Mouse (Mus musculus): ENCODE data around the gene Arl1. TPM values are rescaled to one million over a fixed set of nuclear protein-coding genes. Genes with fewer than 3 reads are reported as not detected.
A peak's percentile ranks its signal among the peaks of the same experiment; 100 is the strongest.
"Not testable (repeated sequence)": the region's sequence is repeated elsewhere in the genome, so short reads cannot be mapped to it uniquely, and the experiment has no call there.

The Arl1 gene
- polyA plus RNA-seq, 1 experiment, result 69.5 TPM

- peak overlapping the region; percentile 89 for H3K4me2 ChIP-seq (ENCODE audit: low read depth)
- peaks cover 46% of the 10 kb centered on the region for H3K79me2 ChIP-seq (ENCODE audit: control insufficient read depth, insufficient read depth)
- peaks cover 8% of the 10 kb centered on the region for H3K36me3 ChIP-seq (ENCODE audit: control insufficient read depth, insufficient read depth)
- peak overlapping the region; percentile 37 for H3ac ChIP-seq (ENCODE audit: control insufficient read depth, insufficient read length)
- H3K4me3 ChIP-seq, result peak overlapping the region; percentile 88
- H3K27me3 ChIP-seq (ENCODE audit: control insufficient read depth, insufficient read depth, insufficient read length), result no peaks in the 10 kb centered on the region
- no peak for TF ChIP-seq SRF (IDR thresholded peaks at IDR 0.05; ENCODE audit: control insufficient read depth, insufficient read length, low read depth)
- TF ChIP-seq MYOD1 (IDR thresholded peaks at IDR 0.05; ENCODE audit: control insufficient read depth in 1 of 3, insufficient read length in 2 of 3, low read depth in 2 of 3), result peak in 1 of 3 experiments; percentile 16
Observed at GRCm38 (mm10) chr10:88731496-88732308, 1.0 kb downstream of the Arl1 start.

- Histone ChIP-seq H3K4me2 (ENCODE audit: low read depth) (peak overlapping the region; percentile 89), H3K79me2 (ENCODE audit: control insufficient read depth, insufficient read depth) (peaks cover 46% of the 10 kb centered on the region), H3K36me3 (ENCODE audit: control insufficient read depth, insufficient read depth) (peaks cover 8% of the 10 kb centered on the region), H3ac (ENCODE audit: control insufficient read depth, insufficient read length) (peak overlapping the region; percentile 37), H3K4me3 (peak overlapping the region; percentile 88), H3K27me3 (ENCODE audit: control insufficient read depth, insufficient read depth, insufficient read length) (no peaks in the 10 kb centered on the region)
- peak; percentile 11 for TF ChIP-seq POLR2A (IDR thresholded peaks at IDR 0.05; ENCODE audit: insufficient read length, low read depth)
- TF ChIP-seq MYOD1 (IDR thresholded peaks at IDR 0.05; ENCODE audit: control insufficient read depth in 1 of 3, insufficient read length in 2 of 3, low read depth in 2 of 3), result no peak
Observed at GRCm38 (mm10) chr10:88732309-88732622, 1.6 kb downstream of the Arl1 start.

GRCm38 (mm10) chr10:88739074-88739473, 8.4 kb downstream of the Arl1 start:
- peaks cover 19% of the 10 kb centered on the region for H3K79me2 ChIP-seq (ENCODE audit: control insufficient read depth, insufficient read depth)
- not testable (repeated sequence) for H3ac ChIP-seq (ENCODE audit: control insufficient read depth, insufficient read length); H3K4me2 ChIP-seq (ENCODE audit: low read depth); H3K27me3 ChIP-seq (ENCODE audit: control insufficient read depth, insufficient read depth, insufficient read length); H3K4me3 ChIP-seq
- peaks cover 41% of the 10 kb centered on the region for H3K36me3 ChIP-seq (ENCODE audit: control insufficient read depth, insufficient read depth)

- H3ac ChIP-seq (ENCODE audit: control insufficient read depth, insufficient read length), result no peak overlapping the region
- H3K4me3 ChIP-seq, result no peak overlapping the region
- no peak for TF ChIP-seq MYOG (IDR thresholded peaks at IDR 0.05; ENCODE audit: control insufficient read depth in 1 of 3, insufficient read depth in 1 of 3, insufficient read length in 2 of 3, low read depth in 2 of 3)
- no peak for TF ChIP-seq POLR2AphosphoS2 (IDR thresholded peaks at IDR 0.05; ENCODE audit: insufficient read length, low read depth)
- no peak for TF ChIP-seq USF1 (IDR thresholded peaks at IDR 0.05; ENCODE audit: low read depth)
- no peak for TF ChIP-seq MAX (IDR thresholded peaks at IDR 0.05; ENCODE audit: low read depth)
- no peak for TF ChIP-seq MYOD1 (IDR thresholded peaks at IDR 0.05; ENCODE audit: control insufficient read depth in 1 of 3, insufficient read length in 2 of 3, low read depth in 2 of 3)
- no peak for TF ChIP-seq CEBPB (IDR thresholded peaks at IDR 0.05; ENCODE audit: insufficient read depth, poor library complexity, severe bottlenecking)
- TF ChIP-seq REST (IDR thresholded peaks at IDR 0.05; ENCODE audit: insufficient read depth, insufficient read length), result no peak
- no peak for TF ChIP-seq TCF12 (IDR thresholded peaks at IDR 0.05; ENCODE audit: insufficient read depth, poor library complexity, severe bottlenecking)
- TF ChIP-seq TCF3 (IDR thresholded peaks at IDR 0.05; ENCODE audit: insufficient read length, low read depth), result no peak
- no peak for TF ChIP-seq E2F4 (IDR thresholded peaks at IDR 0.05; ENCODE audit: insufficient read depth)
- no peak for TF ChIP-seq POLR2A (IDR thresholded peaks at IDR 0.05; ENCODE audit: insufficient read length, low read depth)
- TF ChIP-seq SRF (IDR thresholded peaks at IDR 0.05; ENCODE audit: control insufficient read depth, insufficient read length, low read depth), result no peak
- H3K27me3 ChIP-seq (ENCODE audit: control insufficient read depth, insufficient read depth, insufficient read length), result no peaks in the 10 kb centered on the region
- no peak overlapping the region for H3K4me2 ChIP-seq (ENCODE audit: low read depth)
- H3K36me3 ChIP-seq (ENCODE audit: control insufficient read depth, insufficient read depth), result peaks cover 48% of the 10 kb centered on the region
- H3K79me2 ChIP-seq (ENCODE audit: control insufficient read depth, insufficient read depth), result peaks cover 11% of the 10 kb centered on the region
Observed at GRCm38 (mm10) chr10:88739818-88740217, 9.2 kb downstream of the Arl1 start.

GRCm38 (mm10) chr10:88740781-88741180, 10.1 kb downstream of the Arl1 start:
- H3K36me3 ChIP-seq (ENCODE audit: control insufficient read depth, insufficient read depth), result peaks cover 49% of the 10 kb centered on the region
- TF ChIP-seq TCF12 (IDR thresholded peaks at IDR 0.05; ENCODE audit: insufficient read depth, poor library complexity, severe bottlenecking) (no peak), MYOD1 (IDR thresholded peaks at IDR 0.05; ENCODE audit: control insufficient read depth in 1 of 3, insufficient read length in 2 of 3, low read depth in 2 of 3) (no peak), CEBPB (IDR thresholded peaks at IDR 0.05; ENCODE audit: insufficient read depth, poor library complexity, severe bottlenecking) (no peak), MYOG (IDR thresholded peaks at IDR 0.05; ENCODE audit: control insufficient read depth in 1 of 3, insufficient read depth in 1 of 3, insufficient read length in 2 of 3, low read depth in 2 of 3) (no peak), E2F4 (IDR thresholded peaks at IDR 0.05; ENCODE audit: insufficient read depth) (no peak), REST (IDR thresholded peaks at IDR 0.05; ENCODE audit: insufficient read depth, insufficient read length) (no peak), POLR2AphosphoS2 (IDR thresholded peaks at IDR 0.05; ENCODE audit: insufficient read length, low read depth) (no peak), POLR2A (IDR thresholded peaks at IDR 0.05; ENCODE audit: insufficient read length, low read depth) (no peak), TCF3 (IDR thresholded peaks at IDR 0.05; ENCODE audit: insufficient read length, low read depth) (no peak)
- no peak overlapping the region for H3K4me2 ChIP-seq (ENCODE audit: low read depth)
- no peak overlapping the region for H3K4me3 ChIP-seq
- no peak overlapping the region for H3ac ChIP-seq (ENCODE audit: control insufficient read depth, insufficient read length)
- H3K27me3 ChIP-seq (ENCODE audit: control insufficient read depth, insufficient read depth, insufficient read length), result no peaks in the 10 kb centered on the region
- peaks cover 2% of the 10 kb centered on the region for H3K79me2 ChIP-seq (ENCODE audit: control insufficient read depth, insufficient read depth)

Measured in myocyte (in vitro differentiated cells).